Mouse (Mus musculus) midbrain, postnatal 0 days (tissue): ENCODE data around the gene Gins1. TPM values are rescaled to one million over a fixed set of nuclear protein-coding genes. Genes with fewer than 3 reads are reported as not detected.

Experiments used
- ATAC-seq: fragments of 200-750 bp; cut with Nextera tagmentation; 2 replicates; pipeline ENCODE4 v1.8.0; 2017; ENCODE audit warnings: moderate number of reproducible peaks, mild to moderate bottlenecking, moderate TSS enrichment, moderate library complexity; ENCODE audit not compliant: low FRiP score
- DNase-seq: peaks from one replicate; pipeline ENCODE4 v3.0.0-alpha.2; 2015; ENCODE audit warnings: low spot score
- H3K27ac ChIP-seq: fragments of 300-500 bp; sonication (generic); 2 replicates; pipeline ENCODE4 v1.5.1; 2014; ENCODE audit warnings: low read depth, mild to moderate bottlenecking, low read length, mixed read lengths
- H3K27me3 ChIP-seq: fragments of 300-500 bp; sonication (generic); 2 replicates; pipeline ENCODE4 v1.6.1; 2014; ENCODE audit warnings: low read length, control low read depth, mixed read lengths; ENCODE audit not compliant: insufficient read depth
- H3K36me3 ChIP-seq: fragments of 300-500 bp; sonication (generic); 2 replicates; pipeline ENCODE4 v1.6.1; 2014; ENCODE audit warnings: low read length, control low read depth, mixed read lengths; ENCODE audit not compliant: insufficient read depth
- H3K4me1 ChIP-seq: fragments of 300-500 bp; sonication (generic); 2 replicates; pipeline ENCODE4 v1.6.1; 2014; ENCODE audit warnings: mild to moderate bottlenecking, control low read depth, antibody characterized with exemption, low read length, mixed read lengths; ENCODE audit not compliant: insufficient read depth
- H3K4me2 ChIP-seq: fragments of 300-500 bp; sonication (generic); 2 replicates; pipeline ENCODE4 v1.6.1; 2014; ENCODE audit warnings: low read depth, mild to moderate bottlenecking, low read length, mixed read lengths; ENCODE audit not compliant: poor library complexity, severe bottlenecking
- H3K4me3 ChIP-seq: fragments of 300-500 bp; sonication (generic); 2 replicates; pipeline ENCODE4 v1.5.1; 2014; ENCODE audit warnings: low read depth, mild to moderate bottlenecking, low read length, moderate library complexity
- H3K9ac ChIP-seq: fragments of 300-500 bp; sonication (generic); replicated peaks from 2 replicates; pipeline ENCODE4 v1.6.1; 2014; ENCODE audit warnings: mild to moderate bottlenecking, low read length, moderate library complexity, mixed read lengths; ENCODE audit not compliant: poor library complexity, severe bottlenecking
- H3K9me3 ChIP-seq: fragments of 300-500 bp; sonication (generic); 2 replicates; pipeline ENCODE4 v1.6.1; 2016; ENCODE audit warnings: low read length, control low read depth
- CTCF ChIP-seq: IDR thresholded peaks from 2 replicates; pipeline ENCODE4 v1.5.1; 2016; ENCODE audit warnings: antibody characterized with exemption, mild to moderate bottlenecking
- WGBS: fragments of 180-500 bp; shearing (Covaris S2); extraction: QIAGEN DNeasy Blood & Tissue Kit; methylation state at CpG from one replicate; pipeline ENCODE4 v1.1.7; 2014; 5-methylcytosine and 5-hydroxymethylcytosine counted together
- polyA plus RNA-seq: library from polyadenylated mRNA; unstranded; fragments of >200 nt; fragmentation: Nextera tagmentation; extraction: Ambion mirVana; gene quantifications from 2 replicates; pipeline ENCODE4 v1.2.1, GENCODE M21; 2015
- total RNA-seq: library from RNA; depleted of rRNA; stranded (reverse); fragments of >200 nt; gene quantifications from 2 replicates; pipeline ENCODE4 v1.2.3, GENCODE M21; 2014

Gene Gins1
- total and polyA plus RNA-seq, 2 experiments from 2014 or later: 5.7 to 7.1 TPM

DNA sequence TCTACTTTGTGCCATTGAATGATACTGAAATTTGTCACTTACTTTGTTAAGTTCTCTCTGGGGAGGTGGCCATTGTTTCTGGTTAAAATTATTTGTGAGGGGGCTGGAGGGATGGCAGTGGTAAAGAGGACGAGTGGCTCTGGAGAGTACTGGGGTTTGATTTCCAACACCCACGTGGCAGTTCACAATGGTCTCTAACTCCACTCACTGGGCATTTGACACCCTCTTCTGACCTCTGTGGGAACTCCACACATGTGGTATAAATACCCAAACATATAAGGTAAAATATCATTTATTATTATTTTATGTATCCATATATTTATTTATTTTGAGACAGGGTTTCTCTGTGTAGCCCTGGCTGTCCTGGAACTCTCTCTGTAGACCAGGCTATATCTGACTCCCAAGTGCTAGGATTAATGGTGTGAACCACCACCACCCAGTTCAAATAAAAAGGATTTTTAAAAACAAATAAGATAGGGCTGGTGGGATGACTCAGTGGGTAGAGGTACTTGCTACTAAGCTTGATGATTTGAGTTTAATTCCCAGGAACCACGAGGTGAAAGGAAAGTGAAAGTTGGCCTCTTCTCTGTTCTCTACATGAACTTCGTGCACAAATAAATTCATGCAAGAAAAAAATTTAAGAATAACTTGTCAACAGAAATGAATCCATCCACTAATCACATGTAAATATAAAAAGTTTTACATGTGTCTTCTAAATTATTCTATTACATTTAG, 9.7 kb downstream of the Gins1 start:
- no peaks in the 10 kb centered on the region for H3K27me3 ChIP-seq
- H3K9me3 ChIP-seq: no peaks in the 10 kb centered on the region
- no peak overlapping the region for H3K9ac ChIP-seq
- no peak for DNase-seq
- H3K4me3 ChIP-seq: no peak overlapping the region
- no peaks in the 10 kb centered on the region for H3K36me3 ChIP-seq
- H3K4me2 ChIP-seq: no peak overlapping the region
- ATAC-seq: no peak
- TF ChIP-seq CTCF: no peak
- 80% methylated on average over 4 of the region's 4 CpGs for WGBS
- no peak overlapping the region for H3K27ac ChIP-seq
- H3K4me1 ChIP-seq: no peaks in the 10 kb centered on the region

DNA sequence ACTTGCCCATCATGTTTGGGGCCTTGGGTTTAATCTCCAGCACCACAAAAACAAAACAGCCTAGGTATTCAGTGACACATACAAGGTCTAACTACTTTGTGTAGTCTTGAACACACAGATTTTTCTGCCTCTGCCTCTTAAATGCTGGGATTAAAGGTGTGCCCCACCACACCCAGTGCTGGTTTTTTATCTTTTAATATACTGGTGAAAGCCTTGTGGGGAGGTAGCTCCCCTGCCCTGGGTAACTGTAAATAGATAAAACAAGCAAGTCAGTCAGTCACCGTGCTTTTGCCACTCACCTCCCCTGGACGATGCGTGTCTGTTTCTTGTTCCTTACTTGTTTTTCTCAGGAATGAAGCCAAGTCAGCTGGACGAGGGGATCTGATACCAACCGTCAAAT, 10.6 kb downstream of the Gins1 start:
- H3K27me3 ChIP-seq: no peaks in the 10 kb centered on the region
- H3K9ac ChIP-seq: no peak overlapping the region
- no peak for ATAC-seq
- H3K9me3 ChIP-seq: no peaks in the 10 kb centered on the region
- WGBS: 91% methylated on average over 5 of the region's 5 CpGs
- no peak for TF ChIP-seq CTCF
- no peaks in the 10 kb centered on the region for H3K36me3 ChIP-seq
- no peaks in the 10 kb centered on the region for H3K4me1 ChIP-seq
- H3K27ac ChIP-seq: no peak overlapping the region
- H3K4me3 ChIP-seq: no peak overlapping the region
- DNase-seq: no peak
- no peak overlapping the region for H3K4me2 ChIP-seq

DNA sequence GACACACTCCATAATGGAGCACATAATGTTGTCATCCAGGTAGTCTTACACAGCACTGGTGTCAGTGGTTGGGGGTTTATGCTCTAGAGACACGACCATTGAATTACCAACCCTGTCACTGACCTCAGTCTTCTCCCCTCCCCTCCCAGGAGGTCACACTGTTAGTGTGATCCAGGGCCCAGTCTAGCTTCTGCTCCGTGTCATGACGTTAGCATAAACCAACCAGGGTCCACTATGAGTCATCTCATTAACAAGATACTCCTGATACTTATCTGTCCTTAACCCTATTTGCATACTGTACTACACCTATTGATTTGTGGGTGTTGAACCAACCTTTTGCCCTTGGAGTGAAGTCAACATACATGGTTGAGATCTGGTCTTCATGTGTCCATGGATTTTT, 13.5 kb downstream of the Gins1 start:
- no peak overlapping the region for H3K27ac ChIP-seq
- no peaks in the 10 kb centered on the region for H3K9me3 ChIP-seq
- no peaks in the 10 kb centered on the region for H3K4me1 ChIP-seq
- WGBS: 95% methylated on average over 3 of the region's 3 CpGs
- H3K36me3 ChIP-seq: no peaks in the 10 kb centered on the region
- no peak overlapping the region for H3K4me3 ChIP-seq
- no peak for ATAC-seq
- H3K9ac ChIP-seq: no peak overlapping the region
- no peak for TF ChIP-seq CTCF
- no peak for DNase-seq
- H3K27me3 ChIP-seq: no peaks in the 10 kb centered on the region
- no peak overlapping the region for H3K4me2 ChIP-seq

DNA sequence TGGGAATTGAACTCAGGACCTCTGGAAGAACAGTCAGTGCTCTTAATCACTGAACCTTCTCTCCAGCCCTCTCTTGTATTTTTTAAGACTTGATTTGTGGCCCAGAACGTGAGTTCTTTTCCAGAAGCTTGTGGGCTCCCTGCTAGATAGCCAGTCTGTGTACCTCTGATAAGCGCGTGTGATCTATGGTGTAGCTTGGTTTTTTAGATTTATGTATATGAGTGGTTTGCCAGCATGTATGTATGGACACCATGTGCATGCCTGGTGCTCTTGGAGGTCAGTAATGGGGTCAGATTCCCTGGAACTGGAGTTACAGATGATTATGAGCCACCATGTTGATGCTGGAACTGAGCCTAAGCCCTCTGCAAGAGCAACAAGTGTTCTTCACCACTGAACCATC, 15.3 kb downstream of the Gins1 start:
- TF ChIP-seq CTCF: no peak
- Histone ChIP-seq H3K4me1 (no peaks in the 10 kb centered on the region), H3K9me3 (no peaks in the 10 kb centered on the region), H3K4me3 (no peak overlapping the region), H3K4me2 (no peak overlapping the region), H3K36me3 (no peaks in the 10 kb centered on the region), H3K27ac (no peak overlapping the region), H3K9ac (no peak overlapping the region), H3K27me3 (no peaks in the 10 kb centered on the region)
- ATAC-seq (no peak), DNase-seq (no peak)
- WGBS: 97% methylated on average over 3 of the region's 3 CpGs

DNA sequence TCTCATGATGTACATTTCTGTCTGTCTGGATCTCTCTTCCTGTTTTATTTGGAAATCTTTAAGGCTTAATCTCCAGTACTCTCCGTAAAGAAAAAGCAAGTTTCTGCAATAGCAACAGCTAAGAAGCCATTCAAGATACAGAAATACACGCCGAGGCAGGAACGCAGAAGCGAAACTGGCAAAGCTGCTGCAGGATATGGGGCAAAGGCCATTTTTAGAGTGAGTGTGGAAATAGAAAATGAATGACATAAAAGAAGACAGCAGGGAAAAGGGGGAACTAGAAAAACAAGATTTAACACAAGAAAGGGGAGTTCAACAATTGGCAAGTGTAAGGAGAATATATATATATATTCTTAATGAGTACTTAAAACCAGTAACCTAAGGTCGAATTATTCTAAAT, 16.5 kb downstream of the Gins1 start:
- no peak overlapping the region for H3K4me3 ChIP-seq
- no peaks in the 10 kb centered on the region for H3K4me1 ChIP-seq
- no peak for DNase-seq
- no peak overlapping the region for H3K9ac ChIP-seq
- no peak for ATAC-seq
- TF ChIP-seq CTCF: no peak
- WGBS: 97% methylated on average over 6 of the region's 6 CpGs
- no peak overlapping the region for H3K27ac ChIP-seq
- H3K27me3 ChIP-seq: no peaks in the 10 kb centered on the region
- no peak overlapping the region for H3K4me2 ChIP-seq
- no peaks in the 10 kb centered on the region for H3K36me3 ChIP-seq
- H3K9me3 ChIP-seq: no peaks in the 10 kb centered on the region

DNA sequence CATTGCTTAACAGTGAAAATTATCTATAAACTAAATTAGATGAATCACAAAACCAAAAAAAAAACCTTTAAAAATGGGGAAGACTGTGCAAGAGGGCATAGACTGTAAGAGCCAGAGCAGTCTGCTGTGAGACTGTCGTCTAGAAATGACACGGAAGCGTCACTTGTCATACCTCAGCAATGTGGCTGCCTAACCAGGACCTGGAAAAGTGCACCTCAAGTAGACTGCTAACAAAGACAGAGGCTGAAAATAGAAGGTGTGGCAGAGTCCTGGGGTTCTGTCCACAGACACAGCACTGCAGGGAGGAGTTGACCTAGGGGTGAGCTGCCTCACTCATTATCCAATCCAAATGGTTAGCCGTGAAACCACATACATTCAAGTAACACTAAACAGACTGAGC, 17.0 kb downstream of the Gins1 start:
- Histone ChIP-seq H3K9ac (no peak overlapping the region), H3K36me3 (no peaks in the 10 kb centered on the region), H3K4me3 (no peak overlapping the region), H3K9me3 (no peaks in the 10 kb centered on the region), H3K4me1 (no peaks in the 10 kb centered on the region), H3K4me2 (no peak overlapping the region), H3K27ac (no peak overlapping the region), H3K27me3 (no peaks in the 10 kb centered on the region)
- 90% methylated on average over 4 of the region's 4 CpGs for WGBS
- TF ChIP-seq CTCF: no peak
- ATAC-seq (no peak), DNase-seq (no peak)
